Mouse (Mus musculus) adrenal gland, postnatal 4 days (tissue): ENCODE measurements around the gene Amigo1. TPM values are rescaled to one million over a fixed set of nuclear protein-coding genes. Genes with fewer than 3 reads are reported as not detected.
"Not testable (repeated sequence)": the region's sequence is repeated elsewhere in the genome, so short reads cannot be mapped to it uniquely, and the experiment has no call there.

Experiments used
- DNase-seq, 2 experiments: peaks; one replicate each; pipeline ENCODE4 v3.0.0; 2021 to 2022; ENCODE audit warnings: low spot score in 2 of 2, mixed read lengths in 2 of 2
- total RNA-seq, 2 experiments: library from RNA; stranded (reverse); gene quantifications; 2 replicates each; pipeline ENCODE4 v1.2.3; 2021

Gene Amigo1
- total RNA-seq, 2 experiments from 2014 or later: 17.0 to 18.5 TPM

- DNase-seq: no peak
Observed at GRCm38 (mm10) chr3:108206731-108207375, 20.7 kb downstream of the Amigo1 start.

DNA sequence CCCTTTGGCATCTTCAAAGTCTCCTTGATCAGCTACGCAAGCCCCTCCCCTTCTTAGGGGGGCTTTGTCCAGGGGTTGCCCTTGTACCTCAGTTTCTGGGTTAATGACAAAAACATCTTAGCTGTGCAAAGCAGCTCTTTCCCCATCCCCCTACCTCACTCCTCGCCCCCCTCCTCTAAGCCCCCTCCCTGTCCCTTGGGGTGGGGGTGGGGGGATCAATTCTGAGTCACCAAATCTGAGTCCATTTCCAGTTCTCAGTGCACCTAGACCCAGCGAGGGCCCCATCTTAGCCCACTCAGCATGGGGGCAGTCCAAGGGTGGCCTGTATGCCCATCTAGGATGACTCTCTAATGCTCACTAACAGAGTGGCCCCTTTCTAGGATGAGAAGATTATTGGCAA, 22.9 kb downstream of the Amigo1 start:
- DNase-seq: no peak

GRCm38 (mm10) chr3:108209536-108209935, 23.4 kb downstream of the Amigo1 start:
- DNase-seq: no peak

- DNase-seq: peak; percentile 70 to 87
Observed at GRCm38 (mm10) chr3:108209946-108210770, 24.0 kb downstream of the Amigo1 start.

- peak in 1 of 2 experiments; percentile 44 for DNase-seq
Observed at GRCm38 (mm10) chr3:108210771-108211139, 24.6 kb downstream of the Amigo1 start, which contains the start of gene Atxn7l2. Atxn7l2 (minus strand) TSS chr3:108210934.

GRCm38 (mm10) chr3:108211845-108212244, 25.7 kb downstream of the Amigo1 start:
- no peak for DNase-seq

DNA sequence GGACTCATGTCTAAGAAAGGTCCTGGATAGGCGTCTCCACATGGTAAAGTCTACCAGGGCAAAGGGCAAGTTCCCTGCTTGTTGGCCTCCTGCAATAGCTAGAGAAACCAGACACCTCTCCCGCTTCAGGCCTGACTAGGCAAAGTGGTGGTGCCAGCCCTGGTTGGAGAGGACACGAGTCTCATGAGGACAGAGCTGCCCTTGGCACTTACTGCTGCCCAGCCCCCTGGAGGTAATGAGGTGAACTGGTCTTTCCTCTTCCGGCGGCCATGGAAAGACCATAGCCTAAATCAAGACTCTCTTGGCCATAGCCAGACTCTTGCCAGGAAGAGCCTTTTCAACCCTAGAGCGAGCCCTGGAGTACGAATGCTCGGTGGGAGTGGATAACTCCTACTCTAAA, 26.3 kb downstream of the Amigo1 start:
- no peak for DNase-seq

GRCm38 (mm10) chr3:108214734-108215133, 28.6 kb downstream of the Amigo1 start:
- DNase-seq: no peak

DNA sequence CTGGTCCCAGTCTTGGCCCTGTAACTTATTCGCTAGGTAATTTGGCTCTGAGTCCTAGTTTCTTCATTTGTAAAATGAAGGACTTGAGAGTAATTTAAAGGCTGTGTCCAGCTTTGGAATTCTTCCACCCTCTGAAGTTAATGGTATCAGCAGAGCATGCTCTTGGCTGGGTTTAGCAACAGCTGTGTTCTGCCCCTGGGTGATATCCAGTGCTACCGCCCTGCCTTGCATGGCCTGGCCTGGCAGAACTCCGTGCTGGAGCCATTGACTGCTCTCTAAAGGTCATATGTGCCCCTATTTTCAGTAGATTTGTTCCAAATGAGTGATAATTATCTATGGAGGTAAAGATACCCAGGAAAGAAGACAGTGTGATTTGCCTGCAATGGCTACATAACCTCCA, 34.5 kb downstream of the Amigo1 start:
- no peak for DNase-seq

GRCm38 (mm10) chr3:108225711-108226557, 39.8 kb downstream of the Amigo1 start:
- no peak for DNase-seq

DNA sequence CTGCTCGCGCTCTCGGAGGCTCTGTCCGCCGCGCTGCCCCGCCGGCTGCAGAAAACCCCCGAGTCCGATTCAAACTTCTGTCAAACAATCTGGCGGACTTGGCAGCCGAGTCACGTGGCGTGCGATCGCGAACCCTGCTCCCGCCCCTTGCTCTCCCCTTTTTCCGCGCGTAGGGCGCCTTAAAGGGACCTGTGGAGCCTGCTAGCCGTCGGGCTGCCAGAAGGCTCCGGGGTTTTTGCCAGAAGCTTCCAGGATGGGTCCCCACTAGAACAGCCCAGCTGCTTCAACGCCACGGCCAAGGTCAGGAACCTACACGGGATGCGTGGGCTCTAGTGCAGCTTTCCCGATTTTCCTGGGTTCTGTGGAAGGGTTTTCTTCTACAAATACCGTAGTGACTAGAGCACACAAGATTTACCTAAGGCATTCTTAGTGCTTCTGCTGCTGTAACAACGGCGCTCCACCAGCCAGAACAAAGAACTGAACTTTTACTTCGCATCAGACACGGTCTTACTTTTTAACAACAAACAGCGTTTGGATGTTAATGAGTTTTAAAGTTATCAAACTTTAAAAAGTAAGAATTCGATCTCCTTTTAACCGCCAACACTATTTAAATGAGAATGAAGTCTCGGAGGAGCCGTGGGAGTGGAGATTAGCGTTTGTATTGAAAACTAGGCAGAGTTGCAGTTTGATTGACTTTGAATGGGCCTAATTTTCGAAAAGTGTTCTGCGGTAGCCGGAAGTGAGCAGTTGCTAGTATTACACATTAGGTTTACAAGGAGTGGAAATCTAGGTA, 40.6 kb downstream of the Amigo1 start, which contains the start of gene Sypl2:
Gene Sypl2, minus strand, starts transcription at position 91 of the 793 bp plus-strand sequence.
- no peak for DNase-seq

DNA sequence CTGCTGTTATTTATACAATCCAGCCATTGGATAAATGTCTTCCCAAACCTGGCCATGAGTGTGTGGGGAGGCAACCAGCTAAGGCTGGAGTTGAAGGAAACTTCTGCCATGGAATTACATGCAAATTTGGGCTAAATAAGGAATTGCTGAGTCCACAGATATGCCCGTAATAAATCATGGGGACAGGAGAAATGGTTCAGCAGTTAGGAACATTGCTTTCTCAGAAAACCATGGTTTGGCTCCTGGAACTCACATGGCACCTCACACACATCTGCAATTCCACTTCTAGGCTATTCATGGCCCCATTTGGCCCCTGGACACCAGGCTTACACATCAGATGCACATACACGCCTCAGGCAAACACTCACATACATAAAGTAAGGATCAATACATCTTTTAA, 41.4 kb downstream of the Amigo1 start:
- no peak for DNase-seq

GRCm38 (mm10) chr3:108231646-108232045, 45.5 kb downstream of the Amigo1 start:
- DNase-seq: no peak

- DNase-seq: not testable (repeated sequence)
Observed at GRCm38 (mm10) chr3:108237474-108238102, 51.5 kb downstream of the Amigo1 start.

- no peak for DNase-seq
Observed at GRCm38 (mm10) chr3:108241243-108241839, 55.2 kb downstream of the Amigo1 start.

Other genes starting within 250 kb of the Amigo1 start
- gene Gstm6, start 242.6 kb upstream of the Amigo1 start, total RNA-seq: 10 to 100 TPM in 1 of 2 experiments, 1 to 10 TPM in 1; 9.0 to 11.0 TPM
- under 1 TPM in 1 of 2 experiments, not detected in 1; 0.31 TPM for gene Gstm3, start 217.1 kb upstream of the Amigo1 start, total RNA-seq
- gene Gstm2, start 199.9 kb upstream of the Amigo1 start, total RNA-seq: 100 to 1,000 TPM; 134 to 153 TPM
- 100 to 1,000 TPM; 144 to 170 TPM for gene Gstm1, start 168.4 kb upstream of the Amigo1 start, total RNA-seq
- gene Gstm4, start 141.4 kb upstream of the Amigo1 start, total RNA-seq: 10 to 100 TPM; 15.6 to 16.5 TPM
- gene Ampd2, start 99.7 kb upstream of the Amigo1 start, total RNA-seq: 100 to 1,000 TPM; 101 to 109 TPM
- 1 to 10 TPM; 3.9 to 4.1 TPM for gene Gnat2, start 93.5 kb upstream of the Amigo1 start, total RNA-seq
- 100 to 1,000 TPM; 128 to 135 TPM for gene Gnai3, start 40.2 kb upstream of the Amigo1 start, total RNA-seq
- under 1 TPM; 0.25 to 0.39 TPM for gene Gpr61, start 31.5 kb upstream of the Amigo1 start, total RNA-seq
- gene Cyb561d1, start 14.9 kb downstream of the Amigo1 start, total RNA-seq: 10 to 100 TPM in 1 of 2 experiments, 1 to 10 TPM in 1; 8.3 to 10.0 TPM
- gene Atxn7l2, start 24.6 kb downstream of the Amigo1 start, total RNA-seq: 10 to 100 TPM; 15.6 to 16.9 TPM
- gene Sypl2, start 40.3 kb downstream of the Amigo1 start, total RNA-seq: 10 to 100 TPM in 1 of 2 experiments, 1 to 10 TPM in 1; 6.7 to 12.2 TPM
- gene Psma5, start 70.6 kb downstream of the Amigo1 start, total RNA-seq: 100 to 1,000 TPM in 1 of 2 experiments, 10 to 100 TPM in 1; 99.9 to 102 TPM
- 10 to 100 TPM; 31.7 to 32.5 TPM for gene Sort1, start 97.7 kb downstream of the Amigo1 start, total RNA-seq
- gene Mybphl, start 178.6 kb downstream of the Amigo1 start, total RNA-seq: not detected
- gene Psrc1, start 197.5 kb downstream of the Amigo1 start, total RNA-seq: 10 to 100 TPM; 13.0 to 15.2 TPM
- gene Celsr2, start 229.2 kb downstream of the Amigo1 start, total RNA-seq: 10 to 100 TPM; 15.3 to 25.8 TPM